Comparison of ENCODE assay signal across 8 mouse cellular contexts in genomic region chr17:10744709-10745461, GRCm38 (mm10).
DNase-seq lines count a peak whose midpoint lies in the region; ATAC-seq and TF ChIP-seq lines count a peak whose summit lies in the region.

No protein-coding gene starts in this region.

- whole genome bisulfite sequencing in intestine, postnatal 0 days = 40% methylated on average over 4 of the region's 4 CpGs
- WGBS in midbrain, embryonic 13.5 days = 3% methylated on average over 4 of the region's 4 CpGs
- 40% methylated on average over 4 of the region's 4 CpGs for WGBS in stomach, embryonic 15.5 days

- no peaks in the 10 kb centered on the region for H3K9me3 ChIP-seq in intestine, postnatal 0 days (ENCODE audit: control insufficient read depth)
- no peaks in the 10 kb centered on the region for H3K9me3 ChIP-seq in midbrain, embryonic 13.5 days
- no peaks in the 10 kb centered on the region for H3K9me3 ChIP-seq in stomach, embryonic 15.5 days

- H3K4me3 ChIP-seq in intestine, postnatal 0 days (ENCODE audit: low read depth, low read length) = no peak overlapping the region
- no peak overlapping the region for H3K4me3 ChIP-seq in midbrain, embryonic 13.5 days (replicated peaks)
- no peak overlapping the region for H3K4me3 ChIP-seq in stomach, embryonic 15.5 days (replicated peaks)

- intact Hi-C loops in left cerebral cortex, postnatal 10 days (cut with DNase I) = loop anchor here (5.0 kb wide), 1 partner anchor 408 kb away; no protein-coding TSS in a partner anchor

- no peaks in the 10 kb centered on the region for H3K4me1 ChIP-seq in intestine, postnatal 0 days (replicated peaks; ENCODE audit: control insufficient read depth, insufficient read depth, low read length)
- H3K4me1 ChIP-seq in midbrain, embryonic 13.5 days (replicated peaks) = peaks cover 26% of the 10 kb centered on the region
- H3K4me1 ChIP-seq in stomach, embryonic 15.5 days = no peaks in the 10 kb centered on the region

- no peaks in the 10 kb centered on the region for H3K36me3 ChIP-seq in intestine, postnatal 0 days (ENCODE audit: control insufficient read depth, insufficient read depth)
- H3K36me3 ChIP-seq in midbrain, embryonic 13.5 days = no peaks in the 10 kb centered on the region
- no peaks in the 10 kb centered on the region for H3K36me3 ChIP-seq in stomach, embryonic 15.5 days

- H3K4me2 ChIP-seq in intestine, postnatal 0 days (replicated peaks; ENCODE audit: low read depth) = no peak overlapping the region
- H3K4me2 ChIP-seq in midbrain, embryonic 13.5 days (replicated peaks) = no peak overlapping the region
- no peak overlapping the region for H3K4me2 ChIP-seq in stomach, embryonic 15.5 days

- no peak for ATAC-seq in intestine, postnatal 0 days
- peak; percentile 96 for ATAC-seq in midbrain, embryonic 13.5 days
- peak; percentile 43; the same call in 1 of the 2 replicates for ATAC-seq in stomach, embryonic 15.5 days (ENCODE audit: insufficient read depth, low FRiP score, low read depth)

- no peak overlapping the region for H3K27ac ChIP-seq in intestine, postnatal 0 days (ENCODE audit: low read depth, low read length)
- H3K27ac ChIP-seq in midbrain, embryonic 13.5 days = peak overlapping the region; percentile 84
- no peak overlapping the region for H3K27ac ChIP-seq in stomach, embryonic 15.5 days

- H3K9ac ChIP-seq in intestine, postnatal 0 days (ENCODE audit: low read depth, low read length) = no peak overlapping the region
- no peak overlapping the region for H3K9ac ChIP-seq in midbrain, embryonic 13.5 days (replicated peaks)
- no peak overlapping the region for H3K9ac ChIP-seq in stomach, embryonic 15.5 days

- no peaks in the 10 kb centered on the region for H3K27me3 ChIP-seq in intestine, postnatal 0 days (replicated peaks; ENCODE audit: control insufficient read depth, insufficient read depth, low read length)
- 0 out of 2 replicates have a peak, but pooled peaks cover 3% of the 10 kb centered on the region for H3K27me3 ChIP-seq in midbrain, embryonic 13.5 days
- no peaks in the 10 kb centered on the region for H3K27me3 ChIP-seq in stomach, embryonic 15.5 days (replicated peaks)

- TF ChIP-seq CTCF in intestine, postnatal 0 days (IDR thresholded peaks at IDR 0.05; ENCODE audit: low read depth) = peak; percentile 76

- DNase-seq in adrenal gland, adult 2 months = peak; percentile 80
- DNase-seq in embryo, embryonic 10 days (ENCODE audit: low spot score) = peak; percentile 88
- peak; percentile 9 for DNase-seq in gonadal fat pad, adult 2 months (ENCODE audit: low read depth)
- peak; percentile 46 to 65 for DNase-seq in left cerebral cortex, postnatal 10 days (ENCODE audit: extremely low spot score in 1 of 2, low spot score in 2 of 2)
- no peak for DNase-seq in spleen, postnatal 4 days (ENCODE audit: low spot score in 2 of 2)

Comparison
In these comparisons a context has a peak if more than half of its experiments do, and no peak if none do; other contexts are left out.
1. DNase-seq: peak in adrenal gland, adult 2 months (single experiment), embryo, embryonic 10 days (single experiment), gonadal fat pad, adult 2 months (single experiment) and left cerebral cortex, postnatal 10 days (2 of 2); none in spleen, postnatal 4 days (0 of 2).